Mouse (Mus musculus) adrenal gland, adult 10 weeks (tissue): ENCODE results near the gene Art3. TPM values are rescaled to one million over a fixed set of nuclear protein-coding genes. Genes with fewer than 3 reads are reported as not detected.

Source experiments
- polyA plus RNA-seq: library from polyadenylated mRNA; stranded (reverse); fragments of 350-450 nt; fragmentation: Illumina TruSeq; extraction: RNeasy Lipid Tissue Mini Kit (QIAGEN cat#74804); gene quantifications from one replicate; pipeline ENCODE4 v1.2.3, GENCODE M21; 2014; ENCODE audit warnings: low read depth, low replicate concordance

Art3 gene
- 25.2 TPM for polyA plus RNA-seq

GRCm38 (mm10) chr5:92331635-92332338 lies at the start of gene Art3:
TSS of gene Art3 (plus strand) at chr5:92331827.

GRCm38 (mm10) chr5:92309681-92310511 lies 21.7 kb upstream of the Art3 start, which contains the start of gene Sdad1:
TSS of gene Sdad1 (minus strand) at chr5:92310479.

DNA sequence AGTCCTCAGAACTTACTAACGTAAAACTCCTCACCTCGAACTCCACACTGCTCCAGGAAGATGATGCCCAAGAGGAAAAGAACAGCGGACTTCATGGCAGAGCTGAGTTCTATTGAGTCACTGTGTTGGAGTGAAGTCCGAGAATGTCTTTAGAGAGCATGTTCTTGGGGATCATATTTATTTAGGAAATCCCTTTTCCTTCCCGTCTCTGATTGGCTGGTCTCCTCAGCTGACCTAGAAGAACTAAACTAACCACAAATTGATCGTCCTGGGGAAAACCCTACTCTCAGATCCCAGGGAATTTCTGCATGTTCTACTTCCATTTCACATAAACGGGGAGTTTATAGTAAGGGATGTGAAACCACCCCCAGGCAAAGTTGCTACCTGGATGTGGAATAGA lies 3.7 kb upstream of the Art3 start, which contains the start of gene Cxcl9:
Gene Cxcl9, minus strand, starts transcription at position 151 of the 400 bp plus-strand sequence.

GRCm38 (mm10) chr5:92348794-92349413 lies 17.3 kb downstream of the Art3 start, which contains the start of gene Cxcl10:
TSS of gene Cxcl10 (minus strand) at chr5:92348889.

DNA sequence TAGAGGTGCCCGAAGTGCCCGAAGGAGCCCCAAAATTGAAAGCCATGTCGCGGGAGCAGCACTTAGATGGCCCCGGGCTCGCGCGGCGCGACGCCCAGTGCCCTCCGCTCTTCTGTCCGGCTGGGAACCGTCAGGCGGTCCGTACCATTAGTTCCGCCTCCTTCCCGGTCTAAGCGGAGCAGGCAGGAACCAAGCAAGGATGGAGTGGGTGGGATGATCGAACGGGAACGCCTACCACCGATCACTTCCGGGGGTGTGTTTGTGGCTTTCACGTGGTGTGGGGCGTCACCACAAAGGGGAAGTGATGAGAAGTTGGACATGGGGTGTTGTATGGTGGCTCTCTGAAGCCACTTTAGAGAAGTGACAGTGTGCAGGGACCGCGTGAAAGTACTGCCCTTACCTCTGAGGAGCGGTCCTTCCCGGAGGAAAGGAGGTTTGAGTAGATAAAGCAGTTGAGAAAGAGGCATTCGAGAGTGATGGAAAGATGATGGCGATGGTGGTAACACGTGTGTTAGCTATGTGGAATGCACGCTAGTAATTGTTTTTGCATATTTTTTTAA lies 103.5 kb downstream of the Art3 start, which contains the start of gene Nup54:
Gene Nup54, minus strand, starts transcription at position 195 of the 560 bp plus-strand sequence.

Other genes with a start within 250 kb of the Art3 start
- gene G3bp2, start 248.1 kb upstream of the Art3 start, polyA plus RNA-seq, result 484 TPM
- 237 TPM for gene Uso1, start 193.9 kb upstream of the Art3 start, polyA plus RNA-seq
- gene U90926, start 116.4 kb upstream of the Art3 start, polyA plus RNA-seq, result not detected
- not detected for gene Ppef2, start 75.5 kb upstream of the Art3 start, polyA plus RNA-seq
- gene Naaa, start 53.7 kb upstream of the Art3 start, polyA plus RNA-seq, result 5.3 TPM
- gene Sdad1, start 21.3 kb upstream of the Art3 start, polyA plus RNA-seq, result 20.0 TPM
- 5.4 TPM for gene Cxcl9, start 3.7 kb upstream of the Art3 start, polyA plus RNA-seq
- gene Cxcl10, start 17.1 kb downstream of the Art3 start, polyA plus RNA-seq, result 1.7 TPM
- gene Nup54, start 103.4 kb downstream of the Art3 start, polyA plus RNA-seq, result 49.7 TPM
- 114 TPM for gene Scarb2, start 175.0 kb downstream of the Art3 start, polyA plus RNA-seq
- gene Fam47e, start 223.2 kb downstream of the Art3 start, polyA plus RNA-seq, result not detected